Mouse (Mus musculus) embryo, embryonic 9.5 days (tissue): ENCODE results near the gene Lrrc49.

Source experiments
- DNase-seq: peaks from one replicate; pipeline ENCODE4 v3.0.0-alpha.2; 2017; ENCODE audit errors: extremely low spot score

Lrrc49 gene

DNA sequence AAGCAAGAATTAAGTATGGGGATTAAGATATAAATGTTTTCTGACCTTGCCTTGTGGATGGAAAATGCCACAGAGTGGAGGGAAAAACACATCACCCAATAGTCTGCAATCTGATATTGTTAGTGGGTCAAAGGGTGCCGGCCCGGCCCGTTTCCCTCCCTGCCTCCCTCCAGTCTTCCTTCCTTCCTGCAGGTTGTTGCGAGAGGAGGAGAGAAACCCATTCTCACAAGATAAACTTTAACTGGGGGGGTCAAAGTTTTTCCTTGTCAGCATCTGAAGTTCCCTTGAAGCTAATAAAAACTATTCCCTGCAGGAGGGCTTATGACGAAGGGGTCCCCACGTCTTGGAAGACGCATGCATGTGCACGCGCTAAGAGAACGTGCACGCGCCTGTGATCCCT is 157.6 kb downstream of the Lrrc49 start:
- DNase-seq, result no peak

DNA sequence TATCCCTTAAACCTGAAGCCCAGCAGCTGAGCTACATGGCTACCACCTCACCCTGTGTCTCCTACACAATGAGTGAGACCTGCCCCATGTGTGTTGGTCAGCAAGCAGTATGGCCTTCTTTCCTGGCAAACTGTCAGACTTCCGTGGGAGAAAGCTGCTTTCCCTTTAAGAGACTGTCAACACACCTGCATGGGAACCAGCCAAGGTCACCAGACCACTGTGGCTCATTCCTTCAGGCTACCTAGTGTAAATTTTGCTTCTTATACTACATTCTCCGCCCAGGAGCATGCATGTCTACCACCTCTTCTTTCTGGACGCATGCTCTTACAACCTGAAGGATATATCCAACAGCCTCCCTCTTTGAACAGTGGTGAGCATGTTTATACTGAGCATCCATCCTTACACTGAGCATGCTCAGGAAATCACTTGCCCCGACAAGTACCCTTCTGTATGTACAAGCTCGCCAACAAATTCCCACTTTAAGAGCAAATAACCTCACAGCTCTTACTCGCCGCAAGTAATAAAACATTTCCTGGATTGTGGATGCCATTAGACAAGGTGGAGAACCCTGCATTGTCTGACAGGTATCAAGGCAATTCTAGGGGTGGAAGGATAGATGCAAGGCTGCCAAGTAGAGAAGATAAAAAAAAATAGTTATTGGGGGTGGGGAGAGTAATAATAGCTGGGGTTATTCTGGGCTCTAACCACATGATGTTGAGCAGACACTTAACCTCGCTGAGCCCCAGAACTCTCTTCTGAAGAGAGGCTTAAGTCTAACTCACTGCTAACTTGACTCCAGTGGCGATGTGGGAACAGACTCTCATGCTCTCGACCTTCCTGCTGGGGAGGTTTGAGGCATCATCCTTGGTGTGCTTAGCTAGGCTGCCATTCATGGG is 158.4 kb downstream of the Lrrc49 start:
- DNase-seq, result no peak

- DNase-seq, result no peak
Measured at GRCm38 (mm10) chr9:60528269-60528668, 159.7 kb downstream of the Lrrc49 start.

GRCm38 (mm10) chr9:60527836-60528235 is 160.1 kb downstream of the Lrrc49 start:
- no peak for DNase-seq

- DNase-seq, result no peak
Measured at GRCm38 (mm10) chr9:60527051-60527450, 160.9 kb downstream of the Lrrc49 start.

DNA sequence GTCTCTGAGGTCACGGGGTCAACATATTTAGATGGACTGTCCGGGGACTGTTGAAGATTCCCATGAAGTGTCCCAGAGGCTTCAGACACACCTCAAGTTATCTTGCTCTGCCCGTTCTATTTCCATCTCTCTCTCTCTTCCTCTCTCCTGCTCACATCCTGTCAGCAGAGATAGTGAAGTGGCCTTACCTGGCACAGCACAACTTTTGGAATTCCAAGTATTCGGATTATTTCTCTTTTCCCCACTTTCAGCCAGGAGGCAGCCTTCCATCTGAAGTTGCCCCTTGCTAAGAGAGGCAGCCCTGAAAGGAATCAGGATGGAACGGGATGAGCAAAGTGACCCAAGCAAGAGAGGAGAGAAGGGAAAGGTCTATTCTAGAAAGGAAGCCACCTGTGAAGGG is 161.8 kb downstream of the Lrrc49 start:
- DNase-seq, result no peak

- peak; percentile 80 for DNase-seq
Measured at GRCm38 (mm10) chr9:60521806-60522264, 166.1 kb downstream of the Lrrc49 start, which contains the start of gene Thsd4. Gene Thsd4 (minus strand): TSS chr9:60522046.

- DNase-seq, result no peak
Measured at GRCm38 (mm10) chr9:60521143-60521542, 166.8 kb downstream of the Lrrc49 start.

- no peak for DNase-seq
Measured at GRCm38 (mm10) chr9:60519601-60520000, 168.4 kb downstream of the Lrrc49 start.
